Mouse (Mus musculus): Measurements from ENCODE around the gene Mrgprf. TPM values are rescaled to one million over a fixed set of nuclear protein-coding genes. Genes with fewer than 3 reads are reported as not detected.

Mrgprf gene
- polyA plus RNA-seq (2014; fragmentation: Illumina TruSeq; extraction: RNeasy Lipid Tissue Mini Kit (QIAGEN cat#74804); ENCODE audit: low read depth, low replicate concordance), result not detected

GRCm38 (mm10) chr7:145300321-145301007 is at the start of gene Mrgprf:
TSS of gene Mrgprf (plus strand) at chr7:145300828.

GRCm38 (mm10) chr7:145283487-145284187 is 17.0 kb upstream of the Mrgprf start, which contains the start of gene Tpcn2:
TSS of gene Tpcn2 (minus strand) at chr7:145284011.

GRCm38 (mm10) chr7:145314785-145315411 is 14.3 kb downstream of the Mrgprf start, which contains the start of gene Mrgprd:
TSS of gene Mrgprd (plus strand) at chr7:145314835.

Other genes starting within 250 kb of the Mrgprf start
- not detected for gene 1810010D01Rik, start 92.7 kb upstream of the Mrgprf start, polyA plus RNA-seq (2014; fragmentation: Illumina TruSeq; extraction: RNeasy Lipid Tissue Mini Kit (QIAGEN cat#74804); ENCODE audit: low read depth, low replicate concordance)
- gene Tpcn2, start 16.8 kb upstream of the Mrgprf start, polyA plus RNA-seq (2014; fragmentation: Illumina TruSeq; extraction: RNeasy Lipid Tissue Mini Kit (QIAGEN cat#74804); ENCODE audit: low read depth, low replicate concordance), result 1.9 TPM
- gene Mrgprd, start 14.0 kb downstream of the Mrgprf start, polyA plus RNA-seq (2014; fragmentation: Illumina TruSeq; extraction: RNeasy Lipid Tissue Mini Kit (QIAGEN cat#74804); ENCODE audit: low read depth, low replicate concordance), result not detected